Mouse (Mus musculus) thymus, adult 2 months (tissue): Measurements from ENCODE around the gene Nav3. TPM values are rescaled to one million over a fixed set of nuclear protein-coding genes. Genes with fewer than 3 reads are reported as not detected.

Source experiments
- DNase-seq: peaks from one replicate; pipeline ENCODE4 v3.0.0; 2021
- H3K27ac ChIP-seq: fragments of 200-500 bp; 2 replicates; pipeline ENCODE4 v1.5.1; 2012; ENCODE audit warnings: low read length, control low read depth; ENCODE audit not compliant: control insufficient read depth, insufficient read depth
- H3K27me3 ChIP-seq: fragments of 200-500 bp; 2 replicates; pipeline ENCODE4 v1.6.1; 2012; ENCODE audit warnings: mild to moderate bottlenecking, low read length, moderate library complexity, mixed read lengths; ENCODE audit not compliant: control insufficient read depth, insufficient read depth
- H3K36me3 ChIP-seq: fragments of 200-500 bp; 2 replicates; pipeline ENCODE4 v1.6.1; 2012; ENCODE audit warnings: mild to moderate bottlenecking, low read length, moderate library complexity; ENCODE audit not compliant: control insufficient read depth, insufficient read depth
- H3K4me1 ChIP-seq: fragments of 200-500 bp; replicated peaks from 2 replicates; pipeline ENCODE4 v1.6.1; 2012; ENCODE audit warnings: low read length; ENCODE audit not compliant: control insufficient read depth, insufficient read depth
- H3K4me3 ChIP-seq: fragments of 200-500 bp; 2 replicates; pipeline ENCODE4 v1.5.1; 2012; ENCODE audit warnings: mild to moderate bottlenecking, low read length, control low read depth, moderate library complexity; ENCODE audit not compliant: control insufficient read depth, insufficient read depth
- CTCF ChIP-seq: fragments of 200-500 bp; IDR thresholded peaks from 2 replicates; pipeline ENCODE4 v1.5.1; 2012; ENCODE audit warnings: mild to moderate bottlenecking, control low read depth, low read length, moderate library complexity, borderline replicate concordance; ENCODE audit not compliant: control insufficient read depth, poor library complexity, insufficient read depth; ENCODE audit errors: extremely low read depth
- POLR2A ChIP-seq: fragments of 200-500 bp; IDR thresholded peaks from 2 replicates; pipeline ENCODE4 v1.6.1; 2012; ENCODE audit warnings: mild to moderate bottlenecking, low read length, control low read depth, moderate library complexity; ENCODE audit not compliant: control insufficient read depth, poor library complexity, insufficient read depth; ENCODE audit errors: extremely low read depth
- WGBS: fragments of 180-500 bp; shearing (Covaris S2); methylation state at CpG from one replicate; pipeline ENCODE4 v1.1.7; 2018; 5-methylcytosine and 5-hydroxymethylcytosine counted together
- polyA plus RNA-seq: library from polyadenylated mRNA; depleted of rRNA; stranded (reverse); fragments of >200 nt; gene quantifications from 2 replicates; pipeline ENCODE4 v1.2.3, GENCODE M21; 2012

Nav3 gene
- polyA plus RNA-seq, 1 experiment: 0.46 TPM

DNA sequence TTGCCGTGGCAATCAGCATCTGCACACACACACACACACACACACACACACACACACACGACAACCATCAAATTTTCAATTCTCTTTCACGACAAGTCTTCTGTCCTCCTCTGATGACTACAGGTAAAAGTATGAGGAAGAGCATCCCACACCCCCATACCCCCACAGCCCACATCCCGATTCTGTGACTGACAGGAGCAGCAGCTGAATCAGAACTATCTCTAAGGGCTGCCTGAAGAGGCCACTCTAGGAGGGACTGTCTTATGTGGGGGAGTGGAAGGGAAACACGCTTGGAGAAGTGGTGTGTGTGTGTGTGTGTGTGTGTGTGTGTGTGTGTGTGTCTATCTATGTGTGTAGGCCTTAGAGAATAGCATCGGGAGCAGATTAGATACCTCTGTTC, 352.7 kb downstream of the Nav3 start:
- Histone ChIP-seq H3K4me1 (no peaks in the 10 kb centered on the region), H3K27me3 (no peaks in the 10 kb centered on the region), H3K27ac (no peak overlapping the region), H3K4me3 (no peak overlapping the region), H3K36me3 (no peaks in the 10 kb centered on the region)
- TF ChIP-seq CTCF: no peak
- TF ChIP-seq POLR2A: no peak
- DNase-seq: no peak
- 92% methylated on average over 6 of the region's 6 CpGs for WGBS

DNA sequence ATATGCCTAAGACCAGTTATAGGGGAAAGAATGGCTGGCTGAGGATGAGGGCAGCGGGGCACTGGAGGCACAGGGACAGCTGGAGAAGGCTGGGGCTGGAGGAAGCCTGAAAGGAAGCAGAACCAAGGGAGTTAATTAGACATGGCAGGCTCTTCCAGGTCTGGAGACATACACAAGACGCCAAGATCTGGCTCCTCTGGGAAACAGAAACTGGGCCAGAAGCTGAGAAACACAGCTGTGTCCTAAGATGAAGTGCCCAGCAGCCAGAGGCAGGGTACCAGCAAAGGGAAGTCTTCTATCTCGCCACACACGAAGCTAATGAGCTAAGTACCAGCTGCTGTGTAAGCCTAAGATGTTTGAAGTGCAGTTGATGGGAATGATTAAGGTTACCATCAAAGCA, 353.8 kb downstream of the Nav3 start:
- Histone ChIP-seq H3K27ac (no peak overlapping the region), H3K36me3 (no peaks in the 10 kb centered on the region), H3K4me1 (no peaks in the 10 kb centered on the region), H3K27me3 (no peaks in the 10 kb centered on the region), H3K4me3 (no peak overlapping the region)
- DNase-seq: no peak
- WGBS: 80% methylated on average over 4 of the region's 4 CpGs
- TF ChIP-seq CTCF (no peak), POLR2A (no peak)

DNA sequence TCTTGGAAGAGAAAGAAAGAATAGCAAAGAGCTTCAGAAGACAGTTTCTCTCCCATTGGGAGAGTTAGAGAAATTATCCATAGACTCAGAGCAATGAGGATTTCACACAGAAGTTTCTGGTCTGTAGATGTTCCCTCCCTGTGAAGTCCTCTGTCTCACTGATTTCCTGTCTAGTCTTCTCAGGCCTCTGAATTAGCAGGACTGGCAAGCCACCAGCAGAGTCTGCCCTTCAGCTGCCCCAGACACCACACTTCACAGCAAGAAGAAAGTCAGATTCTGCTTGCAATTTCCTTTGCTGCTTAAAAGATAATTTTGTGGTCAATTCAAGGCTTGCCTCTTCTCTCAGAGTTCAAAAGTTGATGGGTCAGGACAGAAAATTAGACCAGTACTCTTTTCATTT, 361.6 kb downstream of the Nav3 start:
- Histone ChIP-seq H3K4me1 (no peaks in the 10 kb centered on the region), H3K36me3 (no peaks in the 10 kb centered on the region), H3K27me3 (no peaks in the 10 kb centered on the region), H3K27ac (no peak overlapping the region), H3K4me3 (no peak overlapping the region)
- TF ChIP-seq POLR2A: no peak
- no peak for TF ChIP-seq CTCF
- DNase-seq: no peak

DNA sequence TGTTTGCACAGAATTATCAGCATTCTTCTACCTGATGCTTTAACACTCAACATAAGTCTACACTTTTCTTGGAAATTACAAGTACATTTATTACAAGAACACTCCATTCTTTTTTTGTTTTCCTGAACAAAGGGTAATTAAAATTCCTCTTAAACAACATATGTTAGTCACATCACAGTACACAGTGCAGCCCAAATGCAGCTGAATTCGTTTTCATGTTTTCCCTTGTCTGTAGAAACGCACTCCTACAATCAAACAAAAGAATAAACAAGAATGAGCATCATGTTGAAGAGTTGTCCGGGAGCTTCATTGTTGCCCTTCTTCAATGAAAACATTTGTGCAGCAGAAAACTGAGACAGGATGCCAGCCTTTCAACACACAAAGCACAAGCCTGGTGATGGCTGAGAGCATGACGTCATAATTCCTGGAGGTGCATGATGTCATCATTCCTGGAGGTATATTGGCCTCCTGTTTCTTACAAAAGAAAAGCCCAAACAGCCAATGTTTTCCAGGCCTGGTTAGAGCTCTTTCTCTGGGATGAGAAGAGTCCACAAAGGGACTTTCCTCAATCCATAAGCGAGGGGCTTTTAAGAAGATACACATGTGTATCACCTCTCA, 367.5 kb downstream of the Nav3 start:
- Histone ChIP-seq H3K27me3 (no peaks in the 10 kb centered on the region), H3K4me1 (no peaks in the 10 kb centered on the region), H3K36me3 (no peaks in the 10 kb centered on the region), H3K4me3 (no peak overlapping the region), H3K27ac (no peak overlapping the region)
- no peak for DNase-seq
- WGBS: 86% methylated on average over 5 of the region's 5 CpGs
- TF ChIP-seq POLR2A (no peak), CTCF (no peak)

DNA sequence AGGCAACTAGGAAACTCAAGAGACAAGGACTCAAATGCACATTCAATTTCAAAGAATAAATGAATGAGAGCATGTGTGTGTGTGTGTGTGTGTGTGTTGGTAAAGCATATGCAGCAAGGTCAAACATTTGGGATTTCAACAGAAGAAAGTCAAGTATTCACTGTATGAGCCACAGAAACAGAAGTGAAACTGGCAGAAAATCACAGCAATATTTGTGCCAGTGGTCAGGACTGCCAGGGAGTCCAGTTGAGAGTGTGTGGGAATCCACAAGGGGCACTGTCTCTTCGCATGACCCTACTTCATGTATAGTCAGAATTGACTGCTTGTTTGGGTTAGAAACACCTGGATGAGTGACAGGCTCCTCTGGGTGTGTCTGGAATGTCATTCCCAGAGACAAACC, 370.1 kb downstream of the Nav3 start:
- Histone ChIP-seq H3K27ac (no peak overlapping the region), H3K36me3 (no peaks in the 10 kb centered on the region), H3K27me3 (no peaks in the 10 kb centered on the region), H3K4me1 (no peaks in the 10 kb centered on the region), H3K4me3 (no peak overlapping the region)
- WGBS: 75% methylated on average over 1 of the region's 1 CpGs
- no peak for DNase-seq
- TF ChIP-seq CTCF (no peak), POLR2A (no peak)

DNA sequence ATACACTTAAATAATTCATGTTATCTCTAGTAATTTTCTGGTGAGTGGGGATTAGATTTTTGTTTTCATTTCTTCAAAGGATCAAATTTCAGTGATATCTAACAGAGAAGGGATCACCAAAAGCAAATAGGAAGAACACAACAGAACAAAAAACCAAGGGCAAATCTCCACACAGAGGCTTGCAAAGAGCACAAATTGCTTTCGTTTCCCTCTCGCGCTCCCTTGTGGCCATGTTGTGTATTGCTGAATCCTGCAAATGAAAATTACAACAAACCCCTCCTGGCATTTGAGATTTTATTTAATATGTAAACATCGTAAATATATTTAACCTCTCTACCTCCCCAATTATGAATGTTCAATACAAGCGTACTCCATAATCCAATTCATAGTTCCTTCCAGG, 370.8 kb downstream of the Nav3 start:
- H3K4me1 ChIP-seq: no peaks in the 10 kb centered on the region
- H3K27me3 ChIP-seq: no peaks in the 10 kb centered on the region
- no peak for TF ChIP-seq POLR2A
- no peak for TF ChIP-seq CTCF
- peak; percentile 3 for DNase-seq
- 9% methylated on average over 5 of the region's 5 CpGs for whole genome bisulfite sequencing
- no peak overlapping the region for H3K27ac ChIP-seq
- H3K36me3 ChIP-seq: no peaks in the 10 kb centered on the region
- no peak overlapping the region for H3K4me3 ChIP-seq

DNA sequence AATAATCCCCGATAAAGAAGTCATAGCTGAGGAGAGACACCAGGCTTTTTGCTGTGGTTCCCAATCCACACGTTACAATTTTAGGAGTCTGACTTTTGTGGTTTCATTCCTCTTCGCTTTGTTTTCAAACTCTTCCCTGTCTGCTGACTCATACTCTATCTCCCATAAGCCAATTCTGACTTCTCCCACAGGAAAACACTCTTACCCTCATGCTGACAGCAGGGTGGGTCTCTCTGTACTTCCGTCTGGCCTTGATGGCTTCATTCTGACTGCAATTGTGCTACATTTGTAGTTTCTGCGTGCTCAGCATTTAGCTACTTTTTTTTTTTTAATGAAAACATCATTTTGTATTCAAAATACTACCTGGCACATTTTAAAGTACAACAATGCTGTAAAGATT, 379.4 kb downstream of the Nav3 start:
- WGBS: 70% methylated on average over 5 of the region's 5 CpGs
- TF ChIP-seq POLR2A: no peak
- TF ChIP-seq CTCF: no peak
- H3K27ac ChIP-seq: no peak overlapping the region
- H3K4me1 ChIP-seq: no peaks in the 10 kb centered on the region
- H3K27me3 ChIP-seq: no peaks in the 10 kb centered on the region
- no peak overlapping the region for H3K4me3 ChIP-seq
- no peaks in the 10 kb centered on the region for H3K36me3 ChIP-seq
- DNase-seq: no peak
